In the genomic region with DNA sequence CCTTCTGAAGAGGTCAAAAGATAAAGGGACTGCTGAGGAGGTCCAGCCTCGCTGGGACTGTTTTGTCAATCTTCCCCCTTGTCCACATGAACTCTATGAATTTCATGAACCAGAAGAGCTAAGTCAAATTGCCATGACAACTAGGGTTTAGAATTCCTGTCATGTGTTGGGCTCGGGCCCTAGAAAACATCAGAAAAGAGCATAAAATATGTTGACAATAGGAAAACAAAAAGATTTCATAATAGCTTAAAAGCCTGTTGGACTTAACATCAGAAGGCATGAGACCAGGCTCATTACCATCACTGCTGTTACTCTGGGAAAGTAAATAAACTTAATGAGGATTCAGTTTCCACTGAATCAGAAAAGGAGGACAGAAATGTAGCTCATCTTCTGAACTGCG, we compare ENCODE assay signal across 34 mouse cellular contexts. TPM values are rescaled to one million over a fixed set of nuclear protein-coding genes. Genes with fewer than 3 reads are reported as not detected.
DNase-seq lines count a peak whose midpoint lies in the region; ATAC-seq and TF ChIP-seq lines count a peak whose summit lies in the region.
"Had no signal": no experiment of that assay in that cellular context is flagged by ENCODE, and none has a peak within 500 bp of the region (broad histone marks: within the 10 kb centered on the region; RNA-seq: fewer than 3 reads in every experiment).

No protein-coding gene starts in this region.

- H3K36me3 ChIP-seq in forebrain, postnatal 0 days (ENCODE audit: insufficient read depth), result no peaks in the 10 kb centered on the region
- H3K36me3 ChIP-seq in forebrain, embryonic 10.5 days (replicated peaks), result no peaks in the 10 kb centered on the region
- H3K36me3 ChIP-seq in kidney, embryonic 14.5 days (ENCODE audit: control insufficient read depth, insufficient read depth, low read length), result no peaks in the 10 kb centered on the region
- H3K36me3 ChIP-seq in lung, embryonic 16.5 days (ENCODE audit: control insufficient read depth, insufficient read depth, low read length), result no peaks in the 10 kb centered on the region
- H3K36me3 ChIP-seq: embryonic facial prominence, embryonic 13.5 days; heart, embryonic 10.5 days; heart, embryonic 15.5 days; hindbrain, embryonic 12.5 days; limb, embryonic 12.5 days; liver, embryonic 15.5 days; lung, embryonic 15.5 days; midbrain, embryonic 10.5 days; neural tube, embryonic 12.5 days had no signal

- H3K27me3 ChIP-seq in forebrain, postnatal 0 days (ENCODE audit: insufficient read depth, low read length), result no peaks in the 10 kb centered on the region
- H3K27me3 ChIP-seq in forebrain, embryonic 10.5 days (ENCODE audit: poor library complexity, severe bottlenecking), result peaks cover 34% of the 10 kb centered on the region
- H3K27me3 ChIP-seq in kidney, embryonic 14.5 days (ENCODE audit: control insufficient read depth, insufficient read depth, low read length), result no peaks in the 10 kb centered on the region
- H3K27me3 ChIP-seq in lung, embryonic 16.5 days (ENCODE audit: control insufficient read depth, insufficient read depth, low read depth, low read length), result no peaks in the 10 kb centered on the region
- H3K27me3 ChIP-seq: embryonic facial prominence, embryonic 13.5 days; heart, embryonic 15.5 days; hindbrain, embryonic 12.5 days; limb, embryonic 12.5 days; liver, embryonic 15.5 days; lung, embryonic 15.5 days; neural tube, embryonic 12.5 days had no signal

- DNase-seq in forebrain, postnatal 0 days, result no peak
- no peak for DNase-seq in forebrain, embryonic 10.5 days (ENCODE audit: extremely low spot score, low spot score)
- DNase-seq in kidney, adult 9 months, result no peak
- no peak for DNase-seq in lung, postnatal 14 days
- peak; percentile 21 for DNase-seq in kidney, postnatal 10 days
- no peak for DNase-seq in adrenal gland, adult (ENCODE audit: inconsistent age in 2 of 2, low spot score in 1 of 2)
- DNase-seq: adrenal gland, adult 2 months; adrenal gland, postnatal 36 days; cerebellum, adult 18-20 months; cerebellum, postnatal 14 days; gastrocnemius, postnatal 25 days; heart, adult 11 months; right cerebral cortex, adult 18-20 months; spleen, adult 18-20 months; thymus, postnatal 25 days had no signal

- no peak overlapping the region for H3K4me2 ChIP-seq in forebrain, postnatal 0 days (ENCODE audit: low read depth)
- no peak overlapping the region for H3K4me2 ChIP-seq in kidney, embryonic 14.5 days (replicated peaks; ENCODE audit: low read depth, low read length)
- H3K4me2 ChIP-seq in lung, embryonic 16.5 days (ENCODE audit: low read depth, low read length), result no peak overlapping the region
- H3K4me2 ChIP-seq: embryonic facial prominence, embryonic 13.5 days; heart, embryonic 15.5 days; hindbrain, embryonic 12.5 days; limb, embryonic 12.5 days; liver, embryonic 15.5 days; lung, embryonic 15.5 days; neural tube, embryonic 12.5 days had no signal

- no peak overlapping the region for H3K9ac ChIP-seq in forebrain, postnatal 0 days
- no peak overlapping the region for H3K9ac ChIP-seq in kidney, embryonic 14.5 days (ENCODE audit: low read depth, low read length)
- H3K9ac ChIP-seq in lung, embryonic 16.5 days (ENCODE audit: low read length), result no peak overlapping the region
- H3K9ac ChIP-seq: embryonic facial prominence, embryonic 13.5 days; heart, embryonic 15.5 days; hindbrain, embryonic 12.5 days; limb, embryonic 12.5 days; liver, embryonic 15.5 days; lung, embryonic 15.5 days; neural tube, embryonic 12.5 days had no signal

- no peaks in the 10 kb centered on the region for H3K4me1 ChIP-seq in forebrain, postnatal 0 days (ENCODE audit: insufficient read depth)
- H3K4me1 ChIP-seq in forebrain, embryonic 10.5 days, result 0 out of 2 replicates have a peak, but pooled peaks cover 3% of the 10 kb centered on the region
- H3K4me1 ChIP-seq in kidney, embryonic 14.5 days (ENCODE audit: control insufficient read depth, insufficient read depth, low read length), result no peaks in the 10 kb centered on the region
- no peaks in the 10 kb centered on the region; the same call in 1 of the 2 replicates for H3K4me1 ChIP-seq in lung, embryonic 16.5 days (replicated peaks; ENCODE audit: control insufficient read depth, insufficient read depth, low read length)
- H3K4me1 ChIP-seq: heart, embryonic 10.5 days; heart, embryonic 15.5 days; hindbrain, embryonic 12.5 days; liver, embryonic 15.5 days; neural tube, embryonic 12.5 days had no signal

- no peak for TF ChIP-seq CTCF in forebrain, postnatal 0 days (IDR thresholded peaks at IDR 0.05; ENCODE audit: low read depth)

- no peak overlapping the region for H3K27ac ChIP-seq in forebrain, postnatal 0 days (ENCODE audit: low read depth, low read length)
- no peak overlapping the region for H3K27ac ChIP-seq in forebrain, embryonic 10.5 days
- H3K27ac ChIP-seq in kidney, embryonic 14.5 days (ENCODE audit: low read depth, low read length), result no peak overlapping the region
- no peak overlapping the region for H3K27ac ChIP-seq in lung, embryonic 16.5 days (ENCODE audit: low read length)
- H3K27ac ChIP-seq: embryonic facial prominence, embryonic 13.5 days; heart, embryonic 10.5 days; heart, embryonic 15.5 days; hindbrain, embryonic 12.5 days; layer of hippocampus, adult 2 months; left cerebral cortex, adult 2 months; limb, embryonic 12.5 days; liver, embryonic 15.5 days; midbrain, embryonic 10.5 days; neural tube, embryonic 12.5 days had no signal

- ATAC-seq in forebrain, postnatal 0 days, result peak; percentile 29; the same call in 1 of the 2 replicates
- ATAC-seq in kidney, embryonic 14.5 days (ENCODE audit: low FRiP score, low TSS enrichment), result peak; percentile 60; the same call in 1 of the 2 replicates
- peak; percentile 49; the same call in 1 of the 2 replicates for ATAC-seq in lung, embryonic 16.5 days (ENCODE audit: low read depth)
- ATAC-seq: forebrain, embryonic 16.5 days; inflammation-experienced regulatory T-cells, adult 6 months; midbrain, embryonic 16.5 days had no signal

- H3K4me3 ChIP-seq in forebrain, postnatal 0 days (ENCODE audit: low read depth, low read length), result no peak overlapping the region
- H3K4me3 ChIP-seq in forebrain, embryonic 10.5 days, result no peak overlapping the region
- H3K4me3 ChIP-seq in kidney, embryonic 14.5 days (ENCODE audit: low read length), result no peak overlapping the region
- H3K4me3 ChIP-seq in lung, embryonic 16.5 days (ENCODE audit: low read length), result no peak overlapping the region
- H3K4me3 ChIP-seq: embryonic facial prominence, embryonic 13.5 days; heart, embryonic 10.5 days; heart, embryonic 15.5 days; hindbrain, embryonic 12.5 days; layer of hippocampus, adult 2 months; left cerebral cortex, adult 2 months; limb, embryonic 12.5 days; liver, embryonic 15.5 days; lung, embryonic 15.5 days; midbrain, embryonic 10.5 days; myocyte; neural tube, embryonic 12.5 days had no signal

- no peaks in the 10 kb centered on the region for H3K9me3 ChIP-seq in forebrain, postnatal 0 days (ENCODE audit: low read length)
- no peaks in the 10 kb centered on the region for H3K9me3 ChIP-seq in forebrain, embryonic 10.5 days
- H3K9me3 ChIP-seq in kidney, embryonic 14.5 days (ENCODE audit: control insufficient read depth, low read length), result no peaks in the 10 kb centered on the region
- no peaks in the 10 kb centered on the region for H3K9me3 ChIP-seq in lung, embryonic 16.5 days (ENCODE audit: control insufficient read depth, low read length)
- H3K9me3 ChIP-seq: embryonic facial prominence, embryonic 13.5 days; heart, embryonic 10.5 days; heart, embryonic 15.5 days; hindbrain, embryonic 12.5 days; liver, embryonic 15.5 days; lung, embryonic 15.5 days; midbrain, embryonic 10.5 days had no signal

- WGBS in forebrain, postnatal 0 days, result 40% methylated on average over 3 of the region's 3 CpGs
- WGBS in forebrain, embryonic 10.5 days, result 57% methylated on average over 3 of the region's 3 CpGs
- 20% methylated on average over 3 of the region's 3 CpGs for WGBS in kidney, embryonic 14.5 days
- 36% methylated on average over 3 of the region's 3 CpGs for WGBS in lung, embryonic 16.5 days

RNA-seq across cellular contexts. Expression of a gene that starts 46.6 kb away (rescaled TPM):
- 0.19 and 1.5 TPM in 2 replicates for total RNA-seq in forebrain, postnatal 0 days (2014; rRNA removed)
- 0.29 and 0.73 TPM in 2 replicates for polyA plus RNA-seq in forebrain, postnatal 0 days (2015; fragmentation: Nextera tagmentation; extraction: Ambion mirVana)
- 0.04 TPM in 1 of 2 replicates, not detected in the other for polyA plus RNA-seq in forebrain, embryonic 10.5 days (2016; fragmentation: Nextera tagmentation; extraction: Ambion mirVana)
- polyA plus RNA-seq in kidney, embryonic 14.5 days (2014; fragmentation: Nextera tagmentation; extraction: Ambion mirVana), result 0.14 and 0.21 TPM in 2 replicates
- polyA plus RNA-seq in lung, embryonic 16.5 days (2015; fragmentation: Nextera tagmentation; extraction: Ambion mirVana), result 0.06 and 0.16 TPM in 2 replicates
- total RNA-seq: liver, adult 2 months; MEL had no signal
- polyA plus RNA-seq: forebrain, embryonic 16.5 days; heart, embryonic 10.5 days; heart, embryonic 15.5 days; inflammation-experienced regulatory T-cells, adult 6 months; liver, adult 2 months had no signal
